Mouse (Mus musculus) forebrain, embryonic 14.5 days (tissue): ENCODE results near the gene Tmem269. TPM values are rescaled to one million over a fixed set of nuclear protein-coding genes. Genes with fewer than 3 reads are reported as not detected.

Source experiments
- ATAC-seq: fragments of 200-750 bp; cut with Nextera tagmentation; 2 replicates; pipeline ENCODE4 v1.8.0; 2017; ENCODE audit warnings: mild to moderate bottlenecking, moderate library complexity
- DNase-seq: peaks from one replicate; pipeline ENCODE4 v3.0.0-alpha.2; 2015; ENCODE audit warnings: low spot score
- H3K27ac ChIP-seq: fragments of 300-500 bp; sonication (generic); 2 replicates; pipeline ENCODE4 v1.5.1; 2014; ENCODE audit warnings: low read depth, mild to moderate bottlenecking, control low read depth, low read length, moderate library complexity
- H3K27me3 ChIP-seq: fragments of 300-500 bp; sonication (generic); replicated peaks from 2 replicates; pipeline ENCODE4 v1.6.1; 2014; ENCODE audit warnings: low read length, control low read depth, mixed read lengths; ENCODE audit not compliant: control insufficient read depth, insufficient read depth
- H3K36me3 ChIP-seq: fragments of 300-500 bp; sonication (generic); 2 replicates; pipeline ENCODE4 v1.6.1; 2014; ENCODE audit warnings: low read length, control low read depth; ENCODE audit not compliant: control insufficient read depth, insufficient read depth
- H3K4me1 ChIP-seq: fragments of 300-500 bp; sonication (generic); 2 replicates; pipeline ENCODE4 v1.6.1; 2014; ENCODE audit warnings: antibody characterized with exemption, low read length, control low read depth; ENCODE audit not compliant: control insufficient read depth, insufficient read depth
- H3K4me2 ChIP-seq: fragments of 300-500 bp; sonication (generic); 2 replicates; pipeline ENCODE4 v1.6.1; 2014; ENCODE audit warnings: mild to moderate bottlenecking, control low read depth, low read length
- H3K4me3 ChIP-seq: fragments of 300-500 bp; sonication (generic); 2 replicates; pipeline ENCODE4 v1.5.1; 2014; ENCODE audit warnings: low read depth, low read length, control low read depth
- H3K9ac ChIP-seq: fragments of 300-500 bp; sonication (generic); 2 replicates; pipeline ENCODE4 v1.6.1; 2014; ENCODE audit warnings: mild to moderate bottlenecking, low read length, control low read depth, moderate library complexity
- H3K9me3 ChIP-seq: fragments of 300-500 bp; sonication (generic); replicated peaks from 2 replicates; pipeline ENCODE4 v1.6.1; 2016; ENCODE audit warnings: low read length, control low read depth, mixed read lengths; ENCODE audit not compliant: control insufficient read depth
- WGBS: fragments of 180-500 bp; shearing (Covaris S2); extraction: QIAGEN DNeasy Blood & Tissue Kit; methylation state at CpG from one replicate; pipeline ENCODE4 v1.1.7; 2014; 5-methylcytosine and 5-hydroxymethylcytosine counted together
- polyA plus RNA-seq: library from polyadenylated mRNA; unstranded; fragments of >200 nt; fragmentation: Nextera tagmentation; extraction: Ambion mirVana; gene quantifications from 2 replicates; pipeline ENCODE4 v1.2.1, GENCODE M21; 2014

The Tmem269 gene
- polyA plus RNA-seq, 1 experiment from 2014 or later: 0.22 TPM

GRCm38 (mm10) chr4:119178331-119178730 is 39.7 kb downstream of the Tmem269 start:
- Histone ChIP-seq H3K4me2 (no peak overlapping the region), H3K27me3 (no peaks in the 10 kb centered on the region), H3K4me1 (no peaks in the 10 kb centered on the region), H3K9ac (no peak overlapping the region), H3K4me3 (no peak overlapping the region), H3K27ac (no peak overlapping the region), H3K36me3 (no peaks in the 10 kb centered on the region), H3K9me3 (no peaks in the 10 kb centered on the region)
- 83% methylated on average over 18 of the region's 18 CpGs for WGBS
- ATAC-seq (no peak), DNase-seq (no peak)

GRCm38 (mm10) chr4:119177702-119178101 is 40.3 kb downstream of the Tmem269 start:
- peaks cover 5% of the 10 kb centered on the region for H3K4me1 ChIP-seq
- 80% methylated on average over 5 of the region's 5 CpGs for WGBS
- H3K4me3 ChIP-seq: no peak overlapping the region
- no peaks in the 10 kb centered on the region for H3K36me3 ChIP-seq
- no peaks in the 10 kb centered on the region for H3K9me3 ChIP-seq
- H3K9ac ChIP-seq: no peak overlapping the region
- ATAC-seq (no peak), DNase-seq (no peak)
- H3K27me3 ChIP-seq: no peaks in the 10 kb centered on the region
- H3K4me2 ChIP-seq: no peak overlapping the region
- H3K27ac ChIP-seq: no peak overlapping the region

- under 1% methylated on average over 39 of the region's 40 CpGs for WGBS
Measured at GRCm38 (mm10) chr4:119173851-119174453, 44.1 kb downstream of the Tmem269 start, which contains the start of gene Zfp691. TSS of gene Zfp691 (minus strand) at chr4:119174195.

GRCm38 (mm10) chr4:119172919-119173650 is 44.9 kb downstream of the Tmem269 start:
- WGBS: 45% methylated on average over 18 of the region's 18 CpGs
- H3K4me3 ChIP-seq: peak overlapping the region; percentile 73
- no peak for DNase-seq
- peaks cover 23% of the 10 kb centered on the region for H3K36me3 ChIP-seq
- no peaks in the 10 kb centered on the region for H3K27me3 ChIP-seq
- no peak for ATAC-seq
- peak overlapping the region; percentile 85 for H3K9ac ChIP-seq
- peak overlapping the region; percentile 64 for H3K4me2 ChIP-seq
- H3K9me3 ChIP-seq: no peaks in the 10 kb centered on the region
- H3K27ac ChIP-seq: no peak overlapping the region
- H3K4me1 ChIP-seq: peaks cover 6% of the 10 kb centered on the region

More at GRCm38 (mm10) chr4:119173851-119174453, 44.1 kb downstream of the Tmem269 start, which contains the start of gene Zfp691:
- ATAC-seq (peak; percentile 100), DNase-seq (peak; percentile 99)
- Histone ChIP-seq H3K27ac (no peak within 1 kb of the TSS), H3K4me1 (peaks cover 6% of the 10 kb centered on the region), H3K4me2 (peak within 1 kb of the TSS; percentile 64), H3K27me3 (no peaks in the 10 kb centered on the region), H3K9me3 (no peaks in the 10 kb centered on the region), H3K36me3 (peaks cover 17% of the 10 kb centered on the region), H3K9ac (peak within 1 kb of the TSS; percentile 85), H3K4me3 (peak within 1 kb of the TSS; percentile 73)

GRCm38 (mm10) chr4:119167663-119168062 is 50.4 kb downstream of the Tmem269 start:
- Histone ChIP-seq H3K4me3 (no peak overlapping the region), H3K27me3 (no peaks in the 10 kb centered on the region), H3K36me3 (peaks cover 26% of the 10 kb centered on the region), H3K27ac (no peak overlapping the region), H3K9me3 (no peaks in the 10 kb centered on the region), H3K9ac (no peak overlapping the region), H3K4me2 (no peak overlapping the region), H3K4me1 (peaks cover under 1% of the 10 kb centered on the region; the same call in 1 of the 2 replicates)
- DNase-seq (peak; percentile 92), ATAC-seq (peak; percentile 81)
- 7% methylated on average over 4 of the region's 4 CpGs for WGBS

GRCm38 (mm10) chr4:119167068-119167467 is 50.9 kb downstream of the Tmem269 start:
- Histone ChIP-seq H3K36me3 (peaks cover 26% of the 10 kb centered on the region), H3K9me3 (no peaks in the 10 kb centered on the region), H3K4me1 (no peaks in the 10 kb centered on the region), H3K27ac (no peak overlapping the region), H3K27me3 (no peaks in the 10 kb centered on the region), H3K4me2 (no peak overlapping the region), H3K4me3 (no peak overlapping the region), H3K9ac (no peak overlapping the region)
- ATAC-seq (no peak), DNase-seq (no peak)
- WGBS: 87% methylated on average over 4 of the region's 4 CpGs

- H3K4me1 ChIP-seq: no peaks in the 10 kb centered on the region
- 83% methylated on average over 7 of the region's 7 CpGs for WGBS
- no peaks in the 10 kb centered on the region for H3K9me3 ChIP-seq
- no peak overlapping the region for H3K27ac ChIP-seq
- H3K4me2 ChIP-seq: no peak overlapping the region
- H3K27me3 ChIP-seq: no peaks in the 10 kb centered on the region
- ATAC-seq (no peak), DNase-seq (no peak)
- no peak overlapping the region for H3K9ac ChIP-seq
- H3K36me3 ChIP-seq: peaks cover 26% of the 10 kb centered on the region
- no peak overlapping the region for H3K4me3 ChIP-seq
Measured at GRCm38 (mm10) chr4:119165916-119166315, 52.1 kb downstream of the Tmem269 start.

GRCm38 (mm10) chr4:119162990-119163389 is 55.0 kb downstream of the Tmem269 start:
- Histone ChIP-seq H3K4me2 (no peak overlapping the region), H3K4me3 (no peak overlapping the region), H3K9me3 (no peaks in the 10 kb centered on the region), H3K27me3 (no peaks in the 10 kb centered on the region), H3K27ac (no peak overlapping the region), H3K4me1 (no peaks in the 10 kb centered on the region), H3K9ac (no peak overlapping the region), H3K36me3 (peaks cover 2% of the 10 kb centered on the region; the same call in 1 of the 2 replicates)
- no peak for DNase-seq
- no peak for ATAC-seq
- 92% methylated on average over 4 of the region's 4 CpGs for WGBS

- Histone ChIP-seq H3K27ac (no peak overlapping the region), H3K4me2 (no peak overlapping the region), H3K9me3 (no peaks in the 10 kb centered on the region), H3K36me3 (no peaks in the 10 kb centered on the region), H3K4me1 (no peaks in the 10 kb centered on the region), H3K9ac (no peak overlapping the region), H3K4me3 (no peak overlapping the region), H3K27me3 (no peaks in the 10 kb centered on the region)
- 74% methylated on average over 3 of the region's 3 CpGs for WGBS
- no peak for ATAC-seq
- no peak for DNase-seq
Measured at GRCm38 (mm10) chr4:119161358-119161757, 56.7 kb downstream of the Tmem269 start.
